Mouse (Mus musculus) E14TG2a.4 (cell line): Measurements from ENCODE around the gene Sumf2.

Experiments used
- CTCF ChIP-seq: conservative IDR thresholded peaks from 2 replicates; pipeline ENCODE4 v1.5.1; 2014; ENCODE audit warnings: low read length
- NANOG ChIP-seq: IDR thresholded peaks from 2 replicates; pipeline ENCODE4 v1.6.1; 2014; ENCODE audit warnings: borderline replicate concordance, low read length, mixed read lengths
- POU5F1 ChIP-seq: IDR thresholded peaks from 2 replicates; pipeline ENCODE4 v1.6.1; 2014; ENCODE audit warnings: low read length, borderline replicate concordance

- TF ChIP-seq CTCF, result no peak
- no peak for TF ChIP-seq NANOG
- no peak for TF ChIP-seq POU5F1
Measured at GRCm38 (mm10) chr5:129886911-129887636, 40.3 kb downstream of the Sumf2 start, which contains the start of gene Chchd2.
